Mouse (Mus musculus): ENCODE measurements around the gene Zfand3.

GRCm38 (mm10) chr17:30162983-30163382 lies 158.4 kb downstream of the Zfand3 start:
- TF ChIP-seq CTCF (IDR thresholded peaks at IDR 0.05; ENCODE audit: borderline replicate concordance, insufficient read depth, low read depth, low read length) (no peak), POLR2A (IDR thresholded peaks at IDR 0.05; ENCODE audit: borderline replicate concordance, insufficient read depth, low read length) (no peak)

Data from cerebellum, adult 2 months (tissue).